Mouse (Mus musculus): ENCODE data around the gene Gse1. TPM values are rescaled to one million over a fixed set of nuclear protein-coding genes. Genes with fewer than 3 reads are reported as not detected.

Gene Gse1
- polyA plus RNA-seq, 1 experiment from 2014 or later: 6.4 TPM

DNA sequence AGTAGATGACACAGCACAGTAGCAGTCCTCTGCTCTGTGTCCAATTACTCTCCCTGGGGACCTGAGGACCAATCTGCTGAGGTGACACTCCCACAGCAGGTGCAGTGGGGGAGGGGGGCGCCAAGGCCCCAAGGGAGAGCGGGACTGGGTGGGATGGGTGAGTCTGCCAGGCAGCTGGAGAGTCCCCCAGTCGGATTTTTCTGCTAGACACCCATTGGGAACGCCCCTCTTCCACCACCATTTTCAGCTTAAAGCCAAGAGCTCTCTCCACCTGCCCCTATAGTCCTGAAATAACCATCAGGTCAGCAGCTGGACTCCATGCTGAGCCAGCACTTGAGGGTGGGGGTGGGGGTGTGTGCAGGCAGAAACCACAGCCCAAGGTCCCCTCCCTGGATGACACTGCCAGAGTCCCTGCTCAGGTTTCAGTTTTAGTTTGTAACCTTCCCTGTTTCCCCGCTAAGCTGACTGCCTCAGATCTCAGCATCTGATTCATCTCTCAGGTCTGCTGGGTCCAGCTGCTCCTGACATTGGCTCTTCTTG, 208.3 kb downstream of the Gse1 start:
- ATAC-seq: no peak
- Histone ChIP-seq H3K27ac (ENCODE audit: low read depth, low read length) (no peak overlapping the region), H3K36me3 (ENCODE audit: control insufficient read depth, insufficient read depth) (no peaks in the 10 kb centered on the region), H3K27me3 (replicated peaks; ENCODE audit: control insufficient read depth, insufficient read depth, low read length) (no peaks in the 10 kb centered on the region), H3K4me1 (replicated peaks; ENCODE audit: control insufficient read depth, insufficient read depth, low read length) (peaks cover 2% of the 10 kb centered on the region; the same call in 1 of the 2 replicates), H3K4me2 (replicated peaks; ENCODE audit: low read depth) (no peak overlapping the region), H3K9me3 (ENCODE audit: control insufficient read depth) (no peaks in the 10 kb centered on the region), H3K9ac (ENCODE audit: low read depth, low read length) (no peak overlapping the region), H3K4me3 (ENCODE audit: low read depth, low read length) (no peak overlapping the region)
- TF ChIP-seq CTCF (IDR thresholded peaks at IDR 0.05; ENCODE audit: low read depth): no peak
- WGBS: 47% methylated on average over 5 of the region's 5 CpGs

DNA sequence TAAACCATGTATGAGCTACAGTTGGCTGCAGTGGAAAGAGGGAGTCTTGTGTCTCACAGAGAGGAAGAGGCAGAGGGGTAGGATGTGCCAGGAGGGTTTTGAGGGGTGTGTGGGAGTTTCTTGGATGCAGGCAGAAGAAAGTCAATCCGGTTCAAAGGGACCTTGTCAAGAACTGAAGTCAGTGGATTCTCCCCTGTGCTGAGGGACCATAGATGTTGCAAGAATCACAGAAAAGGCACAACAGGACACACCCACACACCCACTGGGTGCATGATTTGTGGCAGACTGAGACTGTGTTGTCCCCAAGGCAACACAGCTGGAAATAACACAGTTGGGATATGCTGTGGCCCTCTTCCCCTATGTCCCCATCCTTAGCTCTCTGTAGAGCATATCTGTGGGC, 209.0 kb downstream of the Gse1 start:
- H3K27ac ChIP-seq (ENCODE audit: low read depth, low read length): no peak overlapping the region
- 86% methylated on average over 1 of the region's 1 CpGs for WGBS
- no peak overlapping the region for H3K4me3 ChIP-seq (ENCODE audit: low read depth, low read length)
- no peaks in the 10 kb centered on the region for H3K9me3 ChIP-seq (ENCODE audit: control insufficient read depth)
- no peaks in the 10 kb centered on the region for H3K36me3 ChIP-seq (ENCODE audit: control insufficient read depth, insufficient read depth)
- no peaks in the 10 kb centered on the region for H3K27me3 ChIP-seq (replicated peaks; ENCODE audit: control insufficient read depth, insufficient read depth, low read length)
- no peak for TF ChIP-seq CTCF (IDR thresholded peaks at IDR 0.05; ENCODE audit: low read depth)
- H3K4me2 ChIP-seq (replicated peaks; ENCODE audit: low read depth): no peak overlapping the region
- H3K4me1 ChIP-seq (replicated peaks; ENCODE audit: control insufficient read depth, insufficient read depth, low read length): peaks cover 7% of the 10 kb centered on the region
- no peak for ATAC-seq
- no peak overlapping the region for H3K9ac ChIP-seq (ENCODE audit: low read depth, low read length)

DNA sequence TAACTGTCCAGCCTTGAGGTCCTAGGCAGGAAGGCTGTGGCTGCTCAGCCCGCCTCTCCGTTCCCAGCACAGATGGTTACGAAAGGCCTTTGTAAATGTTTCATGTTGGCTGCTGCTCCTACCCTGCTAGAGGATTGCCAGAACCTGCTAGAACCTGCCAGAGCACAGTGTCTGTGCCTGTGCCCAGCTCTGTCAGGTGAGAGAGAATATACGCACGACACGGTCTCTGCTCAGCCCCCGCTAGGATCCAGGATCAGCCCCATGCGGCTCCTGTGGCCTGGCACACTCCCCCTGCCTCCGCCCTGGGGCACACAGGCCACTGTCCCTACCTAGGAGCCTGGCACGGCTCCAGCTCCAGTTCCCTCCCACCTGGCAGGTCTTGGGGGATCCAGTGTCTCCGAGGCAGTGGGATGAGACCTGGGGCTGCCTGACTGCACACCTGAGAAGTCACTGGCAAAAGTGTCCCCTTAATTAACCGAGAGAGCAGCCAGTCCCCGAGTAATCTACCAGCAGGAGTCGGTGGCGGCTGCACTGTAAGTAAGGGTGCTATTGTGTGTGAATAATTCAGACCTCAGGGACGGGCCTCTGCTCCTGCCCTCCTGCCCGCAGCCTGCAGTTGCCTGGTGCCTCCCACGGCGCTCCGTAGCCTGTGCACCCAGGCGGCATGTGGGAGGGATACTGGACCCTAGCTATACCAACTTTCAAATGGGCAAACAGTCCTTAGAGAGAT, 209.6 kb downstream of the Gse1 start:
- TF ChIP-seq CTCF (IDR thresholded peaks at IDR 0.05; ENCODE audit: low read depth): no peak
- no peak overlapping the region for H3K9ac ChIP-seq (ENCODE audit: low read depth, low read length)
- no peaks in the 10 kb centered on the region for H3K27me3 ChIP-seq (replicated peaks; ENCODE audit: control insufficient read depth, insufficient read depth, low read length)
- no peaks in the 10 kb centered on the region for H3K9me3 ChIP-seq (ENCODE audit: control insufficient read depth)
- no peak overlapping the region for H3K4me2 ChIP-seq (replicated peaks; ENCODE audit: low read depth)
- no peak for ATAC-seq
- H3K4me1 ChIP-seq (replicated peaks; ENCODE audit: control insufficient read depth, insufficient read depth, low read length): peaks cover 13% of the 10 kb centered on the region
- H3K36me3 ChIP-seq (ENCODE audit: control insufficient read depth, insufficient read depth): no peaks in the 10 kb centered on the region
- H3K4me3 ChIP-seq (ENCODE audit: low read depth, low read length): no peak overlapping the region
- no peak overlapping the region for H3K27ac ChIP-seq (ENCODE audit: low read depth, low read length)
- WGBS: 72% methylated on average over 21 of the region's 21 CpGs

DNA sequence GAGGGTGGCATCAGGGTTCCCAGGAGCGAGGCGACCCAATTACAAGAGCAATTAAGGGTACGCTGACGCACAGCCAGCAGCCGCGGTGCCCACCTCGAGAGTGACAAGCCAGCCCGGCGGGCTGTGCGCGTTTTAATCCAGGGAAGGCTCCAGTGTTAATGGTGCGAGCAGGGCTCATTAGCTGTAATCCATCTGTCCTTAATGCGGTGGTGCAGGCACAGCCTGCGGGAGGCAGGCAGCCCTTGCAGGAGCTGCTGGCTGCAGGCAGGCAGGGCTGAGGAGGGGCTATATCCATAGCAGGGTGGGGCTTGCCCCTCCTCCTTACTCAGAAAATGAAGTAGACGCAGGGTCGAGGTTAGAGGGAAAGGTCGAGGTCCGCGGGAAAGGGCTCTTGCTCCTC, 211.1 kb downstream of the Gse1 start:
- TF ChIP-seq CTCF (IDR thresholded peaks at IDR 0.05; ENCODE audit: low read depth): no peak
- Histone ChIP-seq H3K9me3 (ENCODE audit: control insufficient read depth) (no peaks in the 10 kb centered on the region), H3K4me3 (ENCODE audit: low read depth, low read length) (no peak overlapping the region), H3K27ac (ENCODE audit: low read depth, low read length) (no peak overlapping the region), H3K4me2 (replicated peaks; ENCODE audit: low read depth) (no peak overlapping the region), H3K4me1 (replicated peaks; ENCODE audit: control insufficient read depth, insufficient read depth, low read length) (peaks cover 16% of the 10 kb centered on the region), H3K27me3 (replicated peaks; ENCODE audit: control insufficient read depth, insufficient read depth, low read length) (no peaks in the 10 kb centered on the region), H3K36me3 (ENCODE audit: control insufficient read depth, insufficient read depth) (no peaks in the 10 kb centered on the region), H3K9ac (ENCODE audit: low read depth, low read length) (no peak overlapping the region)
- 36% methylated on average over 19 of the region's 19 CpGs for WGBS
- ATAC-seq: no peak

DNA sequence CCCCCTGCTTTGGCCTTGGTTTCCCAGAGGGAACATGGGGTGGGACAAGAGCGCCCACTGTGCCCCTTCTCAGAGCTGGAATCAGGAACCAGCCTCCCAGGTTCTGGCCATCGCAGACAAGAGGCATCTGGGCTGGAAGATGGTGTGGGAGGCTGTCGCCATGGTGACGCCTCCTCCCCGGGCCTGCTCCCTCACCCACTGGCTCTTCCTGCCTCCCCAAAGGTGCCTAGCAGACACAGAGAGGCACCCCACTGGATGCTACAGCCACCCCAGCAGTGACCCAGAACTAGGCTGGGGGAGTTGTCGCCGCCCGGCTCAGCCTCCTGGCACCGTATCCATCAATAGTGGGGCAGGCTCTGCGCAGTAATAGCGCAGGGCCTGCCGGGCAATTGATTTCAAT, 212.5 kb downstream of the Gse1 start:
- no peak for ATAC-seq
- Histone ChIP-seq H3K4me2 (replicated peaks; ENCODE audit: low read depth) (no peak overlapping the region), H3K36me3 (ENCODE audit: control insufficient read depth, insufficient read depth) (no peaks in the 10 kb centered on the region), H3K27me3 (replicated peaks; ENCODE audit: control insufficient read depth, insufficient read depth, low read length) (no peaks in the 10 kb centered on the region), H3K4me3 (ENCODE audit: low read depth, low read length) (no peak overlapping the region), H3K4me1 (replicated peaks; ENCODE audit: control insufficient read depth, insufficient read depth, low read length) (peaks cover 27% of the 10 kb centered on the region), H3K27ac (ENCODE audit: low read depth, low read length) (no peak overlapping the region), H3K9ac (ENCODE audit: low read depth, low read length) (no peak overlapping the region), H3K9me3 (ENCODE audit: control insufficient read depth) (no peaks in the 10 kb centered on the region)
- WGBS: 91% methylated on average over 12 of the region's 12 CpGs
- TF ChIP-seq CTCF (IDR thresholded peaks at IDR 0.05; ENCODE audit: low read depth): no peak

DNA sequence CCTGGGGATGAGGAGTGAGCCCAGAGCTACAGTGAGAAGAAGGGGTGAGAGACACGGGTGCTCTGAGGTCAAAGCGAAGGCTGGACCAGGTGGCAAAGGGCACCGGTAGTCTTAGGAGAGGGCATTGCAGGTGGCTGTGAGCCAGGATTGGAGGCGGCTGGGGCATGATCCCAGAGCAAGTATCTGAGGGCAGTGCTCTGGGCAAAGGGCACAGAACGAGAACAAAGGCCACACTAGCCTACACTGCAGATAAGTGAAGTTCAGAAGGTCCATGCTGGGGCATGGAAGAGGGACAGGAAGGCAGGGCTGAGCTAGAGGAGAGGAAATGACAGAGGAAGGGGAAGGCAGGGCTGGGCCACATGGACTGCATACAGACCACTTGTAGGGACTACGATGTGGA, 213.4 kb downstream of the Gse1 start:
- ATAC-seq: peak; percentile 72
- 45% methylated on average over 6 of the region's 6 CpGs for WGBS

More for the DNA sequence above, 213.4 kb downstream of the Gse1 start:
- Histone ChIP-seq H3K27me3 (replicated peaks; ENCODE audit: control insufficient read depth, insufficient read depth, low read length) (no peaks in the 10 kb centered on the region), H3K27ac (ENCODE audit: low read depth, low read length) (peak overlapping the region; percentile 63), H3K4me3 (ENCODE audit: low read depth, low read length) (no peak overlapping the region), H3K4me2 (replicated peaks; ENCODE audit: low read depth) (no peak overlapping the region), H3K36me3 (ENCODE audit: control insufficient read depth, insufficient read depth) (no peaks in the 10 kb centered on the region), H3K4me1 (replicated peaks; ENCODE audit: control insufficient read depth, insufficient read depth, low read length) (peaks cover 25% of the 10 kb centered on the region), H3K9me3 (ENCODE audit: control insufficient read depth) (no peaks in the 10 kb centered on the region), H3K9ac (ENCODE audit: low read depth, low read length) (no peak overlapping the region)
- no peak for TF ChIP-seq CTCF (IDR thresholded peaks at IDR 0.05; ENCODE audit: low read depth)
